Mouse (Mus musculus) hindbrain, embryonic 16.5 days (tissue): ENCODE data around the gene Trim15. TPM values are rescaled to one million over a fixed set of nuclear protein-coding genes. Genes with fewer than 3 reads are reported as not detected.
"Not testable (repeated sequence)": the region's sequence is repeated elsewhere in the genome, so short reads cannot be mapped to it uniquely, and the experiment has no call there.

Experiments
- ATAC-seq: fragments of 200-750 bp; cut with Nextera tagmentation; 2 replicates; pipeline ENCODE4 v1.8.0; 2017; ENCODE audit warnings: moderate TSS enrichment, moderate library complexity
- H3K27ac ChIP-seq: fragments of 300-500 bp; sonication (generic); 2 replicates; pipeline ENCODE4 v1.5.1; 2014; ENCODE audit warnings: low read depth, mild to moderate bottlenecking, control low read depth, low read length, moderate library complexity
- H3K27me3 ChIP-seq: fragments of 300-500 bp; sonication (generic); replicated peaks from 2 replicates; pipeline ENCODE4 v1.6.1; 2014; ENCODE audit warnings: low read length; ENCODE audit not compliant: control insufficient read depth, insufficient read depth
- H3K36me3 ChIP-seq: fragments of 300-500 bp; sonication (generic); 2 replicates; pipeline ENCODE4 v1.6.1; 2014; ENCODE audit warnings: mild to moderate bottlenecking, low read length, moderate library complexity, mixed read lengths; ENCODE audit not compliant: control insufficient read depth, insufficient read depth
- H3K4me1 ChIP-seq: fragments of 300-500 bp; sonication (generic); 2 replicates; pipeline ENCODE4 v1.6.1; 2014; ENCODE audit warnings: low read depth, low read length; ENCODE audit not compliant: control insufficient read depth, insufficient read depth
- H3K4me2 ChIP-seq: fragments of 300-500 bp; sonication (generic); 2 replicates; pipeline ENCODE4 v1.6.1; 2014; ENCODE audit warnings: mild to moderate bottlenecking, low read length, control low read depth, moderate library complexity
- H3K4me3 ChIP-seq: fragments of 300-500 bp; sonication (generic); 2 replicates; pipeline ENCODE4 v1.5.1; 2014; ENCODE audit warnings: mild to moderate bottlenecking, low read length, control low read depth, moderate library complexity
- H3K9ac ChIP-seq: fragments of 300-500 bp; sonication (generic); 2 replicates; pipeline ENCODE4 v1.6.1; 2014; ENCODE audit warnings: low read depth, mild to moderate bottlenecking, control low read depth, low read length, moderate library complexity
- H3K9me3 ChIP-seq: fragments of 300-500 bp; sonication (generic); 2 replicates; pipeline ENCODE4 v1.6.1; 2014; ENCODE audit warnings: mild to moderate bottlenecking, low read length, moderate library complexity; ENCODE audit not compliant: control insufficient read depth
- WGBS: fragments of 180-500 bp; shearing (Covaris S2); extraction: QIAGEN DNeasy Blood & Tissue Kit; methylation state at CpG from one replicate; pipeline ENCODE4 v1.1.7; 2014; 5-methylcytosine and 5-hydroxymethylcytosine counted together
- polyA plus RNA-seq: library from polyadenylated mRNA; unstranded; fragments of >200 nt; fragmentation: Nextera tagmentation; extraction: Ambion mirVana; gene quantifications from 2 replicates; pipeline ENCODE4 v1.2.1, GENCODE M21; 2015

Gene Trim15
- polyA plus RNA-seq, 1 experiment from 2014 or later: 1.1 TPM

- no peaks in the 10 kb centered on the region for H3K9me3 ChIP-seq
- peak within 1 kb of the TSS; percentile 88 for H3K9ac ChIP-seq
- peak within 1 kb of the TSS; percentile 93 for H3K27ac ChIP-seq
- no peaks in the 10 kb centered on the region for H3K36me3 ChIP-seq
- peak within 1 kb of the TSS; percentile 73 for H3K4me2 ChIP-seq
- H3K4me3 ChIP-seq: peak within 1 kb of the TSS; percentile 77
- peaks cover 13% of the 10 kb centered on the region for H3K4me1 ChIP-seq
- peak; percentile 99 for ATAC-seq
- H3K27me3 ChIP-seq: no peaks in the 10 kb centered on the region
- WGBS: 0% methylated on average over 30 of the region's 58 CpGs
Observed at GRCm38 (mm10) chr17:36836874-36837647, 29.9 kb downstream of the Trim15 start, which contains the start of gene Trim26. Trim26 (plus strand) TSS chr17:36837134.

GRCm38 (mm10) chr17:36836427-36836812, 30.6 kb downstream of the Trim15 start:
- Histone ChIP-seq H3K27ac (peak overlapping the region; percentile 57), H3K27me3 (no peaks in the 10 kb centered on the region), H3K9me3 (no peaks in the 10 kb centered on the region), H3K4me2 (peak overlapping the region; percentile 73), H3K4me3 (peak overlapping the region; percentile 77), H3K4me1 (peaks cover 13% of the 10 kb centered on the region), H3K36me3 (no peaks in the 10 kb centered on the region), H3K9ac (peak overlapping the region; percentile 62)
- ATAC-seq: no peak; the same call in 1 of the 2 replicates
- 12% methylated on average over 3 of the region's 3 CpGs for WGBS

- peak; percentile 3; the same call in 1 of the 2 replicates for ATAC-seq
- H3K36me3 ChIP-seq: no peaks in the 10 kb centered on the region
- peak overlapping the region; percentile 73 for H3K4me2 ChIP-seq
- peaks cover 13% of the 10 kb centered on the region for H3K4me1 ChIP-seq
- H3K4me3 ChIP-seq: peak overlapping the region; percentile 7; the same call in 1 of the 2 replicates
- peak overlapping the region; percentile 57 for H3K27ac ChIP-seq
- H3K9ac ChIP-seq: peak overlapping the region; percentile 18; the same call in 1 of the 2 replicates
- H3K27me3 ChIP-seq: no peaks in the 10 kb centered on the region
- 35% methylated on average over 12 of the region's 12 CpGs for WGBS
- H3K9me3 ChIP-seq: no peaks in the 10 kb centered on the region
Observed at GRCm38 (mm10) chr17:36835591-36836426, 31.2 kb downstream of the Trim15 start.

GRCm38 (mm10) chr17:36832694-36833093, 34.3 kb downstream of the Trim15 start:
- ATAC-seq: no peak
- Histone ChIP-seq H3K9me3 (no peaks in the 10 kb centered on the region), H3K27me3 (no peaks in the 10 kb centered on the region), H3K4me1 (peaks cover 9% of the 10 kb centered on the region), H3K27ac (no peak overlapping the region), H3K4me3 (no peak overlapping the region), H3K4me2 (no peak overlapping the region), H3K9ac (no peak overlapping the region), H3K36me3 (no peaks in the 10 kb centered on the region)
- WGBS: 59% methylated on average over 4 of the region's 4 CpGs

- Histone ChIP-seq H3K27ac (no peak overlapping the region), H3K27me3 (no peaks in the 10 kb centered on the region), H3K4me3 (no peak overlapping the region), H3K9ac (no peak overlapping the region), H3K4me1 (no peaks in the 10 kb centered on the region), H3K4me2 (no peak overlapping the region), H3K36me3 (no peaks in the 10 kb centered on the region), H3K9me3 (no peaks in the 10 kb centered on the region)
- WGBS: 82% methylated on average over 3 of the region's 3 CpGs
- no peak for ATAC-seq
Observed at GRCm38 (mm10) chr17:36830470-36830869, 36.5 kb downstream of the Trim15 start.

- Histone ChIP-seq H3K9ac (no peak overlapping the region), H3K9me3 (no peaks in the 10 kb centered on the region), H3K36me3 (no peaks in the 10 kb centered on the region), H3K4me3 (no peak overlapping the region), H3K4me1 (no peaks in the 10 kb centered on the region), H3K27me3 (no peaks in the 10 kb centered on the region), H3K4me2 (no peak overlapping the region), H3K27ac (no peak overlapping the region)
- no peak for ATAC-seq
- 91% methylated on average over 2 of the region's 2 CpGs for WGBS
Observed at GRCm38 (mm10) chr17:36828488-36828887, 38.5 kb downstream of the Trim15 start.

GRCm38 (mm10) chr17:36826002-36826401, 41.0 kb downstream of the Trim15 start:
- peak overlapping the region; percentile 50 for H3K4me2 ChIP-seq
- not testable (repeated sequence) for H3K36me3 ChIP-seq, H3K9ac ChIP-seq, H3K27ac ChIP-seq, H3K4me1 ChIP-seq, H3K9me3 ChIP-seq, H3K27me3 ChIP-seq
- peak; percentile 94 for ATAC-seq
- H3K4me3 ChIP-seq: peak overlapping the region; percentile 22
- 13% methylated on average over 5 of the region's 5 CpGs for WGBS

- Histone ChIP-seq H3K9ac (no peak overlapping the region), H3K27ac (no peak overlapping the region), H3K36me3 (no peaks in the 10 kb centered on the region), H3K9me3 (no peaks in the 10 kb centered on the region), H3K4me3 (no peak overlapping the region), H3K4me2 (peak overlapping the region; percentile 50), H3K27me3 (no peaks in the 10 kb centered on the region), H3K4me1 (no peaks in the 10 kb centered on the region)
- WGBS: 30% methylated on average over 4 of the region's 4 CpGs
- ATAC-seq: peak; percentile 83
Observed at GRCm38 (mm10) chr17:36825525-36825924, 41.5 kb downstream of the Trim15 start.

GRCm38 (mm10) chr17:36824005-36824404, 43.0 kb downstream of the Trim15 start:
- Histone ChIP-seq H3K4me1 (no peaks in the 10 kb centered on the region), H3K36me3 (no peaks in the 10 kb centered on the region), H3K27me3 (no peaks in the 10 kb centered on the region), H3K4me3 (no peak overlapping the region), H3K9me3 (no peaks in the 10 kb centered on the region), H3K9ac (no peak overlapping the region), H3K27ac (no peak overlapping the region), H3K4me2 (no peak overlapping the region)
- no peak for ATAC-seq
